Mouse (Mus musculus): ENCODE results near the gene Tpra1. TPM values are rescaled to one million over a fixed set of nuclear protein-coding genes. Genes with fewer than 3 reads are reported as not detected.

Tpra1 gene
- polyA plus RNA-seq, 1 experiment from 2014 or later, result 47.8 TPM

GRCm38 (mm10) chr6:88906369-88907108, 4.5 kb downstream of the Tpra1 start:
- ATAC-seq (ENCODE audit: insufficient number of reproducible peaks, low FRiP score, low TSS enrichment, low read depth), result 0 out of 2 replicates have a peak, but pooled peaks have one; percentile 15

GRCm38 (mm10) chr6:88909151-88909550, 7.1 kb downstream of the Tpra1 start:
- Histone ChIP-seq H3K4me1 (ENCODE audit: control insufficient read depth, insufficient read depth, low read length) (no peaks in the 10 kb centered on the region; the same call in 1 of the 2 replicates), H3K4me3 (ENCODE audit: low read depth, low read length) (no peak overlapping the region), H3K36me3 (ENCODE audit: control insufficient read depth, insufficient read depth, low read length) (peaks cover 8% of the 10 kb centered on the region), H3K9ac (ENCODE audit: low read length) (no peak overlapping the region), H3K27ac (replicated peaks; ENCODE audit: low read depth, low read length) (no peak overlapping the region), H3K4me2 (ENCODE audit: low read depth, severe bottlenecking) (no peak overlapping the region), H3K27me3 (ENCODE audit: control insufficient read depth, insufficient read depth, low read length) (no peaks in the 10 kb centered on the region), H3K9me3 (ENCODE audit: control insufficient read depth, low read length) (no peaks in the 10 kb centered on the region)
- DNase-seq (ENCODE audit: low spot score) (no peak), ATAC-seq (ENCODE audit: insufficient number of reproducible peaks, low FRiP score, low TSS enrichment, low read depth) (no peak)
- WGBS, result 92% methylated on average over 6 of the region's 6 CpGs

More at GRCm38 (mm10) chr6:88906369-88907108, 4.5 kb downstream of the Tpra1 start:
- Histone ChIP-seq H3K4me3 (ENCODE audit: low read depth, low read length) (no peak overlapping the region), H3K4me1 (ENCODE audit: control insufficient read depth, insufficient read depth, low read length) (peaks cover 12% of the 10 kb centered on the region), H3K9ac (ENCODE audit: low read length) (no peak overlapping the region), H3K9me3 (ENCODE audit: control insufficient read depth, low read length) (no peaks in the 10 kb centered on the region), H3K27ac (replicated peaks; ENCODE audit: low read depth, low read length) (no peak overlapping the region), H3K4me2 (ENCODE audit: low read depth, severe bottlenecking) (no peak overlapping the region), H3K36me3 (ENCODE audit: control insufficient read depth, insufficient read depth, low read length) (peaks cover 3% of the 10 kb centered on the region), H3K27me3 (ENCODE audit: control insufficient read depth, insufficient read depth, low read length) (no peaks in the 10 kb centered on the region)
- DNase-seq (ENCODE audit: low spot score), result peak; percentile 81
- WGBS, result 15% methylated on average over 16 of the region's 16 CpGs

- H3K4me2 ChIP-seq (ENCODE audit: low read depth, severe bottlenecking), result no peak overlapping the region
- H3K27me3 ChIP-seq (ENCODE audit: control insufficient read depth, insufficient read depth, low read length), result no peaks in the 10 kb centered on the region
- no peak overlapping the region for H3K4me3 ChIP-seq (ENCODE audit: low read depth, low read length)
- 91% methylated on average over 4 of the region's 4 CpGs for WGBS
- H3K9ac ChIP-seq (ENCODE audit: low read length), result no peak overlapping the region
- peaks cover 8% of the 10 kb centered on the region for H3K36me3 ChIP-seq (ENCODE audit: control insufficient read depth, insufficient read depth, low read length)
- H3K4me1 ChIP-seq (ENCODE audit: control insufficient read depth, insufficient read depth, low read length), result no peaks in the 10 kb centered on the region
- no peak overlapping the region for H3K27ac ChIP-seq (replicated peaks; ENCODE audit: low read depth, low read length)
- ATAC-seq (ENCODE audit: insufficient number of reproducible peaks, low FRiP score, low TSS enrichment, low read depth), result no peak
- DNase-seq (ENCODE audit: low spot score), result no peak
- H3K9me3 ChIP-seq (ENCODE audit: control insufficient read depth, low read length), result no peaks in the 10 kb centered on the region
These were observed 11.0 kb downstream of the Tpra1 start for GRCm38 (mm10) chr6:88913022-88913421.

GRCm38 (mm10) chr6:88913440-88913839, 11.4 kb downstream of the Tpra1 start:
- ATAC-seq (ENCODE audit: insufficient number of reproducible peaks, low FRiP score, low TSS enrichment, low read depth), result no peak
- Histone ChIP-seq H3K4me3 (ENCODE audit: low read depth, low read length) (no peak overlapping the region), H3K36me3 (ENCODE audit: control insufficient read depth, insufficient read depth, low read length) (peaks cover 8% of the 10 kb centered on the region), H3K4me2 (ENCODE audit: low read depth, severe bottlenecking) (no peak overlapping the region), H3K4me1 (ENCODE audit: control insufficient read depth, insufficient read depth, low read length) (no peaks in the 10 kb centered on the region), H3K9ac (ENCODE audit: low read length) (no peak overlapping the region), H3K27ac (replicated peaks; ENCODE audit: low read depth, low read length) (no peak overlapping the region), H3K9me3 (ENCODE audit: control insufficient read depth, low read length) (no peaks in the 10 kb centered on the region), H3K27me3 (ENCODE audit: control insufficient read depth, insufficient read depth, low read length) (no peaks in the 10 kb centered on the region)
- no peak for DNase-seq (ENCODE audit: low spot score)

GRCm38 (mm10) chr6:88914799-88915198, 12.7 kb downstream of the Tpra1 start:
- Histone ChIP-seq H3K4me3 (ENCODE audit: low read depth, low read length) (no peak overlapping the region), H3K4me1 (ENCODE audit: control insufficient read depth, insufficient read depth, low read length) (no peaks in the 10 kb centered on the region), H3K36me3 (ENCODE audit: control insufficient read depth, insufficient read depth, low read length) (peaks cover 8% of the 10 kb centered on the region), H3K4me2 (ENCODE audit: low read depth, severe bottlenecking) (no peak overlapping the region), H3K9me3 (ENCODE audit: control insufficient read depth, low read length) (no peaks in the 10 kb centered on the region), H3K27ac (replicated peaks; ENCODE audit: low read depth, low read length) (no peak overlapping the region), H3K27me3 (ENCODE audit: control insufficient read depth, insufficient read depth, low read length) (no peaks in the 10 kb centered on the region), H3K9ac (ENCODE audit: low read length) (no peak overlapping the region)
- no peak for ATAC-seq (ENCODE audit: insufficient number of reproducible peaks, low FRiP score, low TSS enrichment, low read depth)
- no peak for DNase-seq (ENCODE audit: low spot score)
- WGBS, result 84% methylated on average over 5 of the region's 5 CpGs

GRCm38 (mm10) chr6:88915510-88915909, 13.5 kb downstream of the Tpra1 start:
- Histone ChIP-seq H3K36me3 (ENCODE audit: control insufficient read depth, insufficient read depth, low read length) (peaks cover 6% of the 10 kb centered on the region), H3K4me1 (ENCODE audit: control insufficient read depth, insufficient read depth, low read length) (no peaks in the 10 kb centered on the region), H3K27me3 (ENCODE audit: control insufficient read depth, insufficient read depth, low read length) (no peaks in the 10 kb centered on the region), H3K4me3 (ENCODE audit: low read depth, low read length) (no peak overlapping the region), H3K9me3 (ENCODE audit: control insufficient read depth, low read length) (no peaks in the 10 kb centered on the region), H3K9ac (ENCODE audit: low read length) (no peak overlapping the region), H3K27ac (replicated peaks; ENCODE audit: low read depth, low read length) (no peak overlapping the region), H3K4me2 (ENCODE audit: low read depth, severe bottlenecking) (no peak overlapping the region)
- 82% methylated on average over 4 of the region's 4 CpGs for WGBS
- ATAC-seq (ENCODE audit: insufficient number of reproducible peaks, low FRiP score, low TSS enrichment, low read depth) (no peak), DNase-seq (ENCODE audit: low spot score) (no peak)

- H3K4me1 ChIP-seq (ENCODE audit: control insufficient read depth, insufficient read depth, low read length), result no peaks in the 10 kb centered on the region
- peaks cover 5% of the 10 kb centered on the region; the same call in 1 of the 2 replicates for H3K36me3 ChIP-seq (ENCODE audit: control insufficient read depth, insufficient read depth, low read length)
- WGBS, result 81% methylated on average over 1 of the region's 1 CpGs
- no peak for ATAC-seq (ENCODE audit: insufficient number of reproducible peaks, low FRiP score, low TSS enrichment, low read depth)
- no peak overlapping the region for H3K4me3 ChIP-seq (ENCODE audit: low read depth, low read length)
- H3K4me2 ChIP-seq (ENCODE audit: low read depth, severe bottlenecking), result no peak overlapping the region
- no peaks in the 10 kb centered on the region for H3K27me3 ChIP-seq (ENCODE audit: control insufficient read depth, insufficient read depth, low read length)
- H3K9ac ChIP-seq (ENCODE audit: low read length), result no peak overlapping the region
- no peaks in the 10 kb centered on the region for H3K9me3 ChIP-seq (ENCODE audit: control insufficient read depth, low read length)
- DNase-seq (ENCODE audit: low spot score), result no peak
- no peak overlapping the region for H3K27ac ChIP-seq (replicated peaks; ENCODE audit: low read depth, low read length)
These were observed 14.1 kb downstream of the Tpra1 start for GRCm38 (mm10) chr6:88916153-88916552.

GRCm38 (mm10) chr6:88918802-88919201, 16.8 kb downstream of the Tpra1 start:
- Histone ChIP-seq H3K9ac (ENCODE audit: low read length) (no peak overlapping the region), H3K4me3 (ENCODE audit: low read depth, low read length) (no peak overlapping the region), H3K4me2 (ENCODE audit: low read depth, severe bottlenecking) (no peak overlapping the region), H3K9me3 (ENCODE audit: control insufficient read depth, low read length) (no peaks in the 10 kb centered on the region), H3K36me3 (ENCODE audit: control insufficient read depth, insufficient read depth, low read length) (no peaks in the 10 kb centered on the region), H3K4me1 (ENCODE audit: control insufficient read depth, insufficient read depth, low read length) (no peaks in the 10 kb centered on the region), H3K27me3 (ENCODE audit: control insufficient read depth, insufficient read depth, low read length) (no peaks in the 10 kb centered on the region), H3K27ac (replicated peaks; ENCODE audit: low read depth, low read length) (no peak overlapping the region)
- ATAC-seq (ENCODE audit: insufficient number of reproducible peaks, low FRiP score, low TSS enrichment, low read depth) (no peak), DNase-seq (ENCODE audit: low spot score) (no peak)
- WGBS, result 68% methylated on average over 8 of the region's 8 CpGs
